Mouse (Mus musculus): ENCODE data around the gene Dis3l.

GRCm38 (mm10) chr9:64369871-64370270, 28.8 kb upstream of the Dis3l start:
- TF ChIP-seq CTCF (IDR thresholded peaks at IDR 0.05; ENCODE audit: extremely low read depth, insufficient read depth, insufficient read length, insufficient replicate concordance) (no peak), POLR2A (IDR thresholded peaks at IDR 0.05; ENCODE audit: low read depth, low read length) (no peak)
